Mouse (Mus musculus): ENCODE measurements around the gene Spns3.
A peak's percentile ranks its signal among the peaks of the same experiment; 100 is the strongest.

Gene Spns3

DNA sequence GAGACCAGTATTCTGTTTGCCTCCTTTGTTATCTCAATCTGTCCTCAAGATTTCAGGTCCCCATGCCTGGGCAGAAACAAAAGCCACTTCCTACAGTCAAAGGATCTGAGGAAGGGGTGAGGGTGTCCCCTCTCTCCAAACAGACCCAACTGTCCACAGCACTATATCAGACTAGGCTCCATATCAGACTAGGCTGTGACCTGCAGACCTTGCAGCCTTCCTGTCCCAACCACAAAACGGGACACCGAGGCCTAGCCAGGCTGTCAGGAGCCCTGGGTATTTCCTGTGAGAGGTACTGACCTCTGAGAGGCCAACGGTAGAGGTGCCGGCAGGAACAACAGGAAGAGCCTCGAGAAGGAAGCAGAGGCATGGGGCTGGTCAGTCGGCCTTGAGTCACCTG is 65.8 kb downstream of the Spns3 start:
- no peak for DNase-seq (ENCODE audit: low spot score in 2 of 2)

DNA sequence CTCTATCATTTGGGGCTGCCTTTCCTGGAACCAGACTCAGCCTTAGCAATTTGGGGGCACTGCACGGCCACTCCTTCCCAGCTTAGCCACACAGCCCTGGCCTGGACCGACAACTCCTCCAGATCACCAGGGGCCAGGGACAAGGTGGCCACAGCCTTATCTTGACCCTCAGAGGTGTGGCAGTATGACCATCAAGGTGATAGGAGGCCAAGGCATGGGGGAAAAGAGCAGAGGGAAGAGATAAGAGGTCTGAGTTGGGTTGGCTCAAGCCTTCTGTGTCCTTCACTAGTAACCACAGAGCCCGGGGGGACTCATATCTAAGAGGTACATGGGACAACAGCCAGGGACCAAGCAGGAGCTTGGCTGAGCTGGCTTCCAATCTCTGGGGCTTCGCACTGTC is 68.4 kb downstream of the Spns3 start:
- no peak for DNase-seq (ENCODE audit: low spot score in 2 of 2)

DNA sequence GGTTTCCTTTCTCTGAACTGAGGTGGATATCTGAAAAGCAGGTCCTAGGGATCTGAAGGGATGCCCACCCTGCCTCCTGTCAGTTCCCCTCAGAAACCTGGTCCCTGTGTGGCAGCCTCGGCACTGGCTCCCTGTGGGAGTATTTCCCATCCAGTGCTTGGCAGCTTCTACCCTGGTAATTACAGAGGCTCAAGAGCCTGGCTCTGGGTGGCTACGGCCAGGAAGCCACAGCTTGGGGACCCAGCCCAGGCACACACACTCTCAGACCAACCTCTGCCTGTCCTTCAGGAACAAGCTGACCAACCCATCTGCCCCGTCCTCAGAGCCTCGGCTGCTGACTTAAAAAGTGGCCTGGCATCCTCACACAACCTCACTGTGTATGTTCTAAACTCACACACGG is 69.0 kb downstream of the Spns3 start:
- no peak for DNase-seq (ENCODE audit: low spot score in 2 of 2)

DNA sequence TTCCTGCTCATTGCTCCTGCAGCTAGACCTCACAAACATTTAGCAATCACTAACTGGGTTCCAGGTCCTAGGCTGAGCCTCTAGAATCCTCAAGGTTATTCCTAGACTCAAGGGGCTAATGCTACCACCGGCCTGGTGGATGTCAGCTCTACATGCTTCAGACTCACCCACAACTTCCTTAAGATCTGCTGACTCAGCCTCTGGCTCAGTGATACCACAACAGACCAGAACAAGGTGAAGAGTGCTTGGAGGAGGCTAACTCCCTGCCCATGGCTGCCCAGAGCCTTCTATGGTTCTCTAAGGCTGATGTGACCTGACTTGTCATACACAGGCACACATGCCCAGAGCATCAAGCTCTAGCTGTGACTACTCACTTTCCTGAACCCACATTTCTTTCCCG is 70.8 kb downstream of the Spns3 start:
- no peak for DNase-seq (ENCODE audit: low spot score in 2 of 2)

DNA sequence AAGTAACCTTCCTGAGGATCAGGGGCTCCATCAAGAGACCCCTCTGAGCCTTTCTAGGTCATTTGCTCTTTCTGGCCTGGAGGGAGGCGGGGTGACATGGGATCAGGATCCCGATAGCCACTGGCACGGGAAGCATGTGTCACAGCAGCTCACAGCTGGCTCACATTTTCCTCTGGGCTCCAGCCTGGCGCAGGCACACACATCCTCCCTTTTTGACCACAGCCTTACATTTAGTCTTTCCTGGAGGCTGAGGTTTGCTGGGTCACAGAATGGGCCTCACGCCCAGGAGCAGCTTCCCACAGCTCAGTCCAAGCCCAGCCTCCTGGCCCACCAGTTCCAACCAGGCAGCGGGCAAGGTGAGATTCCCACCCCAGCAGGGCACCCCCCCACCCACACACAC is 72.1 kb downstream of the Spns3 start:
- DNase-seq (ENCODE audit: low spot score in 2 of 2): no peak

DNA sequence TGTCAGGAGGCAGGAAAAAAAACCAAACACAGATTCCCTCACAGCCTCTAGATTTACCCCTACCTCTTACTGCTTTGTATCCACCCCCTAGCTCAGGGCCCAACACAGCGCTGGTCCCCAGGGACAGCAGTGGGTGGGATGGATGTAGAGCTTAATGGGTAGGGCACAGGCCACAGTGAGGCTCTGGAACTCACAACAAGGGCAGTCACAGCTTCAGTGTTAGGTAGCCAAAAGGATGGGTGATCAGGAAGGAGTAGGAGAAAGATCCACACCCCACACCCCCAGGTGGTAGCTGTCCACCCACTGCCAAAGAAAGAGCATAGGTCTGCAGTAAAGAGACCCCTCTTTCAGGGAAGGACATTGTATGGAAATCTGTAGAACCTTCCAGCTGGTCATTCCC is 72.7 kb downstream of the Spns3 start:
- no peak for DNase-seq (ENCODE audit: low spot score in 2 of 2)

DNA sequence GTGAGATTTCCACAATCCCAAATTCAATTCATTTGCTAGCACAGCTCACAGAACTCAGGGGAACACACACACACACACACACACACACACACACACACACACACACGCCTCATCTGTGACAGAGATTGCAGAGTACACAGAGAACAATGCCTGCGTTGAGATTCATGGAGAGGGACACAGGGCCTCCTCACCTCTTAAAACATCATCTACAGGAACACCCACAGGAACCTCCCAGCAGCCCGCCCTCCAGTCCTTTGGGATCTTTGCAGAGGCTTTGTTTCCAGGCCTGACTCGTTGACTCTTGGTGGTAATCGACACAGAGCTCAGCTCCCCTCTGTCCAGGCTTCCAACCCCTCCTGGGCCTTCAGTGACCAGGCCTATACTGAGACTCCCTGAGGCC is 73.1 kb downstream of the Spns3 start:
- no peak for DNase-seq (ENCODE audit: low spot score in 2 of 2)

DNA sequence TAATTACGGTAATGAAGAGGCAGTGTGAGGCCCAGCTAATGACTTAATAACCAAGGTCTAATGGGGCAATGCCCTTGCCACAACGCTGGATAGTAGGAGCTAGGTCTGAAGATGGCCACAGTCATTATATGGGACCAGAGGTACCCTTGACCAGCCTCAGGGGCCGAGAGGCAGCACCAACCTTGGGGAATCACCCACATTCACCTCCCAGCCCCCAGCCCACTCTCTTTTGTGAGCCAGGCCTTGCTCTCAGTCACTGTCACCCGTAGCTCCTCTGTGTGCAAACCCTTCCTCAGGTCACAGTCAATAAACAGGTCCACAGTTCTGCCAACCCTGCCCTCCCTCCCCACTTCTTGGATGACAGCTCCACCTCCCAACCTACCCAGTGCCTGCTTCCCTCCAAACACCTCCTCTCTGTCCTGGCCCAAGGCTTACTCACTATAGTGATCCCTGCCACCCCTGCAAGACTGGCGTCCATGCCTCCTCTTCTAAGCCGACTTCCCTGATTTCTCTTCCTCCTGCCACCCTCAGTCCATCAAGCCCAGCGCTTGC is 74.2 kb downstream of the Spns3 start:
- no peak for DNase-seq (ENCODE audit: low spot score in 2 of 2)

DNA sequence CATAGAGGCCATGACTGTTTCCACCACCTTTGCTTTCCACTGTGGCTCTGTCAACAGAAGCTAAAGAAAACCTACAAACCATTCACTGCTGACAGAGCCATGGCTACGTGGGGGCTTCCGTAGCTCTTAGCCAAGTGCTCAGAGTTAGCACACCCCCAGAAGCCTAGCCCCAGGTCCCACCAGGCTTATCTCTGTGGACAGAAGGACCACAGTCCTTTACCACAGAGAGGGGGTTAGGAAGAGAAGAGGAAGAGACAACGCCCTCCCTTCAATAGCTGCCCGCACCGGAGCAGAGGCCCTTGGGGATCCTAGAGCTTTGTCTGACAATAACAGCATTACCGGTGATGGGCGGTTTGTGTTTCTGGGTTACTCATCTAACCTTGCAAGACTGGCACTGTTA is 74.9 kb downstream of the Spns3 start:
- DNase-seq (ENCODE audit: low spot score in 2 of 2): no peak

DNA sequence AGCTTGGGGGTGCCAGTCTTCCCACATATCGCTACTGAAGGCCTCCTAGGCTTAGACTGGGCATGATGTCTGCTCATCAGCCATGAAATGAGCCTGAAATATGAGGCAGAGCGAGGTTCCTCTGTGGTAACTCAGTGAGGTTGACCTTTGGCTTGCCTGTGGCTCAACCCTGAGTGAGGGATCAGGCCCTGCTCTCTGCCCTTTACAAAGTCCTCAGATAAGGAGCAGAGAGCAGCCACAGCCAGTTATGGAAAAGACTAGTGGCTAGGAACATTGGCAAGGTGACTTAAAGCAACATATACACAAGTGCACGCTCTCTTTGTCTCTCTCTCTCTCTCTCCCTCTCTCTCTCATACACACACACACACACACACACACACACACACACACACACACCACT is 75.4 kb downstream of the Spns3 start:
- DNase-seq (ENCODE audit: low spot score in 2 of 2): no peak

DNA sequence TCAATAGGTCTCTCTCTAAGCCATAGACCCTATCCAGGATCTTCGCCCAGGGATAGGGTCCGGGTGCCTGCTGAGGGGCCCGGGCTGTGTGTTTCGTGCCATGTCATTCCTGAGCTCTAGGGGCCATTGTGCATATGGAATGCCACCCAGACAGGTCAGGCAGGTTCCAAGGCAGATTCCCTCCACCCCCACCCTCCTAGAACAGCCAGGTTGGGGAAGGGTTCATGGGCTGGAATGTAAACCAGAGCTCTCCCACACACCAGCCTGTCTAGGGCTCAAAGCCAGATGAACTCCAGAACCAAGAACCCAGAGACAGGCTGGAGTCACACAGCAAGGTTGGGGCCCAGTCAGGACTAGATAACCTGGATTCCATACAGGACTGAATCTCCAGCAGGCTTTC is 76.8 kb downstream of the Spns3 start:
- DNase-seq (ENCODE audit: low spot score in 2 of 2): peak in 1 of 2 experiments; percentile 18

DNA sequence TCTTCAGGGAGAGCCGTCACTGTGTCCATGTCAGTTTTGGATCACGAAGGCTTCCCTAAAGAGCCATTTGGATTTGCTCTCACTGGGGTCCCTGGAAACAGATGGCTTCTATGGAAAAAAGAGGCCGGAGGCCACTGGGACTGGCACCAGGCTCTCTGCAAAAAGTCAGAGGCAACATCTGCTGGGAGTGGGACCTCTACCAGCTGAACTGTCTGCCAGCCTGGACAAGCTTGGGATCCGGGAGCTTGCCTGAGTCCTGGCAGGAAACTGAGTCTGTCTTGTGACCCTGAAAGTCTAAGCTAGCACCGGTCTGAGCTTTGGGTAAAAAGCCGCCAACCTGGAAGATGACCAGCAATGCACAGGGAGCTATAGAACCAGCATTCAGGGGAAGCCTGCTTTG is 78.9 kb downstream of the Spns3 start:
- DNase-seq (ENCODE audit: low spot score in 2 of 2): no peak

DNA sequence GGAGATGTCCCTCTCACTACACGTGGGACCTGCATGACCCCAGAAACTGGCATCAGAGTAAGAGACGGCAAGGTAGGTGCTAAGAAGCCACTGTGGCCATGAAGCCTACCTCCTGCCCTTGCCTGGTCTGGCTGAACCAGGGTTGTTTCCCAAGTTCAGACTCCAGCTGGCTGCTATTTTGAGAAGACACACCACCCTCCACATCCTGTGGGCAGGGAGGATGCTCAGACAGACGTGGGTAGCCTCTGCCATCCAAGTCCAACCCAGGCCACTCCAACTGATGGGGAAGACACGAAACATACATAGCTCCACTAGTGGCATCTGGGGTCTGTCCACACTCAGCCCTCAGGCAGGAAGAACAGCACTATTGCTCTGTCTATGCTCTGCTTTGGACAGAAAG is 80.3 kb downstream of the Spns3 start:
- no peak for DNase-seq (ENCODE audit: low spot score in 2 of 2)

DNA sequence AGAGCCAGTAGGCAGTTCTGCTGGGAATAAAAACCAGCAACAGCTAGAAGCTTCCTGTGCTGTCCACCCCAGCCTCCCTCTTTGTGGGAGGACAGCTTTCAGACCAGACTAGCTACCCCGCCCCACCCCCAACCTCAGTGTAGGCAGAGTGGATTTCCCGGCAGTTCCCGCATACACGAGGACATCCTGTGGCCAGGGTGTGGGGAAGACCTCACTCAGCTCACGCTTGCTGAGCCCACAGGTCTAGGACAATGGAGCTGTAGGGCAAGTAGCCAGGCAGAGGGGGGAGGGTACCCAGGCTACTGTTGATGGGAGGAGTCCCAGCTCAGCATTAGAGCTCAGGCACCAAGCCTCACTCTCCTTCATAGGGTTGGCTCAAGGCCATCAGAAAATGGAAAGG is 81.1 kb downstream of the Spns3 start:
- no peak for DNase-seq (ENCODE audit: low spot score in 2 of 2)

DNA sequence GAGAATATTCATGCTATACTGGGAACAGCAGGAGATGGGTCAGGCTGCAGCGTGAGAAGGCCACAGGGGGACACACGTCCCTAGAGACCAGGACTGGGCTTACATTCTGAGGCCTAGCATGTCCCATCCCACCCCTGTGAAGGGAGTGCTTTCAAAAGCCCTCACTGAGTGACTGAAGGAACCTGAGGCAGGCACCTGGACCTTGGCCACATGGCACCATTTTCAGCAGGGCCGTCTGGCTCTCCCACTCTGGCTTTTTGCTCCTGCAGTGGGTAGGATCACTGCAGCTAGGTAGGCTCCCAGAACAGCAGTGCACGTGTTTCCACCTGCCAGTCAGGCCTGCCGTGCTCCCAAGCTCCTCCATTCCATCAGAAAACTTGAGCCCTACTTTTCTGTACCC is 81.8 kb downstream of the Spns3 start:
- DNase-seq (ENCODE audit: low spot score in 2 of 2): no peak

DNA sequence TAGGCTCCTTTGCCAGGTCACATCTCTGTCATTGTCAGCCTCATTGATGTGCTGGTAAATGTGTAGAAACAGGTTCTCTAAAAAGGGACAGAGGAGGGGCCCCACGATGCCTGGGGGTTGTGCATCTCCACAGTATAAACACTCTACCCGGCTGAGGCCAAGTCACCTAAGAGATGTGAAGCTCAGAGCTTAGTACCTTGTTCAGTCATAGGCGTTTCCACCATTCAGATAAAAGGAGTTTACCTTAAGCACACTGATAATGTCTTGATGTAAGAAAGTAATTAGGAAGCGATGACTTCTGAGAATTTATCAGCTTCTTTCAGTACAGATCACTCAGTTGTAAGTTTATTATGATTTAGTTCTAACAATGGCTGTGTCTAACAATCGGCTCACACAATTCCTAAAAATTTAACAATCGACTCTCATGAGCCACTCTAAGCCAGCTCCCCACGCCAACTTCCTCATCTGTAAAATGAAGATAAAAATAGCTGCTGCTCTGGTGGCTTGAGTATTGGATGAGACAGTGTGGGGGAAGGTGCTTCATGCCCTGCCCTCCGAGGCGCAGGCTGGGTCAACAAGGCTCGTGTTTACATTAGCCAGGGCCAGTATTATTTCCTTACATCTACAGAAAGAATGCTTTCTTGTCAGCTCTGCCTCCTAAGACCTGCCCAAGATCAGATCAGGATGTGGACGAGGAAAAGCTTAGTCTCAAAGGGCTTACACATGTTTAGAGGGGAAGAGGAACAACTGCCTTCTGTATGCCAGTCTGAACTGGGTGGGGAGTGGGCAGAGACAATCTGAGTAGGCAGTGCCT is 83.4 kb downstream of the Spns3 start:
- DNase-seq (ENCODE audit: low spot score in 2 of 2): peak in 1 of 2 experiments; percentile 34

DNA sequence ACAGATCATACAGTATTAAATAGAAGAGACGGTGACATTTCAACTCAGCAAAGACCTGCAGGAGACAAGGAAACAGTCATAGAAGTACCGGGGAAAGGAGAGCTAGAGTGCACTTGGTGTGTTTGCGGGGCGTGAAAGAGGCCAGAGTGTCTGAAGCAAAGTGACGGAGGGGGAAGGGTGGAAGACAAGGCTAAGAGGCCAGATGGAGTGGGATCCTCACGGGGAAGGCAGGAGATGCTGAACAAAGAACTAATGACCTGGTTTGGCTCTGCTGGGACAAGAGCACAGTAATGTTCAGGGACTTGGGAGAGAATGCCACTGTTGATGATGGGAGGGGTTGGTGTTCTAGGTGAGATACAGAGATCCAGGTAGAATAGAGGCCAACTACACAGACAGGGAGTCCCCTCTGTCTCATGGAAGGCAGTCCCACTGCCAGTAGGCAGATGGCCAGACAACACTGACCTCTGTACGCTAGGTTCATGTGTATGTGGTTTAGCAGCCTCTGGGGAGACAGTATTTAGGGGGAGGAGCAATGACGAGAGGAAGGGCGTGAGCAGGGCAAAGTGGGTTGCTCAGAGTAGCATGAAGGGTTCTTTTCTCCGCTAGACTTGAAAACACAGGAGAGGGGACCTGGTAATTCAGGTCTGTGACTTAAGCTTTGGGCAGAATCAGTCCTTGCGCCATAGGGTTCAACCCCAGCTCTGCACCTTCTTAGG is 84.2 kb downstream of the Spns3 start:
- DNase-seq (ENCODE audit: low spot score in 2 of 2): no peak

DNA sequence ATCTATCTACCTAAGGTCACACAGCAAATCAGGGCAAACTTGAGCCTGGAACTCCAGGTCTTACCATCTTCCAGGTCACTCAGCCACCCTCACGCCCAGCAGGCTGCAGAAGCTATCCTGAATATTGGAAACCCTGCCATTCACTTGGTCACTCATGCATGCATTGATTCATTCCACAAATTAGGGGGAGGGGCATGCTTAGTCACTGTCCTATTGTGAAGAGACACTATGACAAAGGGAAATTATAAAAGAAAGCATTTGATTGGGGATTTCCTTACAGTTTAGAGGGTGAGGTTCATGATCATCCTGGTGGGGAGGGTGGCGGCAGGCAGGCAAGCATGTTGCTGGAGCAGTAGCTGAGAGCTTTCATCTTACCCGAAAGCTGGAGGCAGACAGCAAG is 85.5 kb downstream of the Spns3 start:
- no peak for DNase-seq (ENCODE audit: low spot score in 2 of 2)

DNA sequence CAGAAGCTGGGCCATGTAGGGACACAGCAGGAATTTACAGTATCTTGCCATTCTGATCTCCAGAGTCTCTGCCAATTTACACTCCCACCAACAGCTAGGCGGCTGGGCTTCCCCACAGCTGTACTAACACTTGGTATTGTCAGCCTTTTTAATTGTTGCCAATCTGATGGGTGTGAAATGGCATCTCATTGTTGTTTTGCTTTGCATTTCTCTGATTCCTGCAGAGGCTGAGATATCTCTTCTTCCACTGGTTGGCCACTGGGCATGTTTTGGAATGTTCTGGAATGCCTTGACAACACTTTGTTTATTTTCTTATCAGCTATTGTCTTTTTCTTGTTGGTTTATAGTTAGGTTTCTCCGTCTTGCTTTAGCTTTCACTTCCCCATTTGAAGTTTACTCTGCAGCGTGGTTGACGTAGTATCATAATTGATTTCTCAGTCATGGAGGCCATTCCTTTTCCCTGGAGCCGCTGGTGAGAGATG is 88.8 kb downstream of the Spns3 start:
- no peak for DNase-seq (ENCODE audit: low spot score in 2 of 2)

DNA sequence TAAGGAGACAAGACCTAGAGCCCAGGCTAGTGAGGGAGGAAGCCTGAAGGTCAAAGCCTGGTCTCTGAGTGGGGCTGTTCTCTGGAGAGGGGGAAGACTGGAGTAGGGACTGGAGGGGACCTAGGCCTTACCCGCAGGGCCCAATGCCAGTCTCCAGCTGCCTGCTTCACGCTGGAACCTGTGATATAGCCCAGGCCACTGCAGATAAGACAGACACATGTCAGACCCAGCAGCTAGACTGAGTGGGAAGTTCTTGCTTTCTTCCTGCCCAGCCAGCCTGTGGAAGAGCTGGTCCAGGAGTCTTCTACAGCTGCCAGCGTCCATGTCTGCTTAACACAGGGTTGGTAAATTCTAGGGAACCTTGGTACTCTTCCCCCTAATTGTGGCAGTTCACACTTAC is 91.8 kb downstream of the Spns3 start:
- no peak for DNase-seq (ENCODE audit: low spot score in 2 of 2)

DNA sequence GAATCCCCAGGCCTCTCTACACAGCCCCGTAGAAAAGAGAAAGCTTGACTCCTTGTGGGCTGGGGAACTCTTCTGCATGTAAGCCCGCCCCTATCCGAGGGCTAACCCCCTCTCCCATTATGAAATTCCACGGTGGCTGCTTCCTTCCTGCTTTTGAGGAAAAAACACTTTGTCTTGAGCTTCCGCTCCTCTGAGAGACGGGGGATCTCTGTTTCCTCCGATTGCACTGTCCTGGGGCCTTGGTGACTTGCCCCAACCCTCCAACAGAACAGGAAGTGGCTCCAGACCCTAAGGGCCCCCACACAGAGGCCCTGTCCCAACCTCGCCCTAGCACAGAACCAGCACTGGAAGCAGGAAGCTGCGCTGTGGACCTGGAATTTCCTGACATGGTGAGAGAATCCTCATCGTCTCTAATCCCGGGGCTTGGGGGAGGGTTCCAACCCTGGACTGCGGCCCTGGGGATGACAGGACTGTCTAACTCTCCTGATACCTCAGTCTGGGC is 92.3 kb downstream of the Spns3 start:
- DNase-seq (ENCODE audit: low spot score in 2 of 2): no peak

DNA sequence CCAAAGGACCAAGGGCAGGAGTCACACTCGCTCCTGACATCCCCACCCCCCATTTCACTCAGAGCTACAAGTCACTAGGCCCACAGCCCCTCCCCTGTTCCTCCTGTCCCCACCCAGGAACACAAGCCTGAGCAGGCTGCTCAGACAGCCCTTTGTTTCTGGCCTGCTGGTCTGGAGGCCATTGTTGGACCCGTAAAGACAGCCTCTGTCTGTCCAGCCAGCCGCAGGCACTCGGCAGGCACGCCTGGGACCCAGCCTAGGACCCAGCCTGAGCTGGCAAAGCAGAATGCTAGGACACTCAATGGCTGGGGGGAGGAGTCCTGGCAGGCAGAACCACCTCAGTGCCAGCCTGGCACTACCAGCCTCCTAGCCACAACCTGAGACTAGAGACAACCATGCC is 94.6 kb downstream of the Spns3 start:
- DNase-seq (ENCODE audit: low spot score in 2 of 2): no peak
